Mouse (Mus musculus) cerebellum, adult 2 months (tissue): ENCODE results near the gene Ttc17.

ENCODE experiments used
- CTCF ChIP-seq: fragments of 200-500 bp; IDR thresholded peaks from 2 replicates; pipeline ENCODE4 v1.5.1; 2011; ENCODE audit warnings: low read depth, mild to moderate bottlenecking, control low read depth, low read length, moderate library complexity, borderline replicate concordance; ENCODE audit not compliant: insufficient read depth
- POLR2A ChIP-seq: fragments of 200-500 bp; IDR thresholded peaks from 2 replicates; pipeline ENCODE4 v1.6.1; 2011; ENCODE audit warnings: low read length, control low read depth, borderline replicate concordance; ENCODE audit not compliant: insufficient read depth

- TF ChIP-seq CTCF (no peak), POLR2A (no peak)
These were observed 25.7 kb upstream of the Ttc17 start for GRCm38 (mm10) chr2:94432214-94432613.
